Comparison of ENCODE assay signal across 10 mouse cellular contexts in genomic region chr12:56636534-56637180, GRCm38 (mm10). TPM values are rescaled to one million over a fixed set of nuclear protein-coding genes. Genes with fewer than 3 reads are reported as not detected.
A peak's percentile ranks its signal among the peaks of the same experiment; 100 is the strongest.
DNase-seq lines count a peak whose midpoint lies in the region; ATAC-seq and TF ChIP-seq lines count a peak whose summit lies in the region.
"Had no signal": no experiment of that assay in that cellular context is flagged by ENCODE, and none has a peak within 500 bp of the region (broad histone marks: within the 10 kb centered on the region; RNA-seq: fewer than 3 reads in every experiment).

No protein-coding gene starts in this region.

- H3K4me1 ChIP-seq in intestine, postnatal 0 days (replicated peaks; ENCODE audit: control insufficient read depth, insufficient read depth, low read length), result no peaks in the 10 kb centered on the region
- H3K4me1 ChIP-seq in midbrain, embryonic 14.5 days (ENCODE audit: control insufficient read depth, insufficient read depth, low read length), result no peaks in the 10 kb centered on the region

- no peaks in the 10 kb centered on the region; the same call in 1 of the 2 replicates for H3K27me3 ChIP-seq in intestine, postnatal 0 days (replicated peaks; ENCODE audit: control insufficient read depth, insufficient read depth, low read length)
- H3K27me3 ChIP-seq in midbrain, embryonic 14.5 days (ENCODE audit: control insufficient read depth, insufficient read depth, low read length), result peaks cover 17% of the 10 kb centered on the region; the same call in 1 of the 2 replicates

- TF ChIP-seq CTCF in intestine, postnatal 0 days (IDR thresholded peaks at IDR 0.05; ENCODE audit: low read depth), result peak; percentile 76

- H3K36me3 ChIP-seq in intestine, postnatal 0 days (ENCODE audit: control insufficient read depth, insufficient read depth), result no peaks in the 10 kb centered on the region
- no peaks in the 10 kb centered on the region for H3K36me3 ChIP-seq in midbrain, embryonic 14.5 days (ENCODE audit: control insufficient read depth, insufficient read depth, low read length)

- no peak overlapping the region for H3K27ac ChIP-seq in intestine, postnatal 0 days (ENCODE audit: low read depth, low read length)
- H3K27ac ChIP-seq in midbrain, embryonic 14.5 days (replicated peaks; ENCODE audit: low read depth, low read length), result no peak overlapping the region

- no peak for ATAC-seq in intestine, postnatal 0 days
- peak; percentile 72 for ATAC-seq in midbrain, embryonic 14.5 days (ENCODE audit: low FRiP score, low TSS enrichment)

- no peak overlapping the region for H3K4me3 ChIP-seq in intestine, postnatal 0 days (ENCODE audit: low read depth, low read length)
- H3K4me3 ChIP-seq in midbrain, embryonic 14.5 days (replicated peaks; ENCODE audit: low read depth, low read length), result no peak overlapping the region

- peak; percentile 36 to 88 for DNase-seq in adrenal gland, adult (ENCODE audit: inconsistent age in 2 of 2, low spot score in 1 of 2)
- DNase-seq in adrenal gland, postnatal 4 days (ENCODE audit: low spot score in 2 of 2), result no peak
- DNase-seq in c-Kit-positive CD71-positive TER-119-negative erythroid progenitor cells, embryonic 14.5 days (ENCODE audit: low read depth), result peak; percentile 20
- peak; percentile 13 to 74 for DNase-seq in frontal cortex, adult 2 months (ENCODE audit: extremely low spot score in 1 of 2, low spot score in 1 of 2)
- DNase-seq in left cerebral cortex, postnatal 14 days (ENCODE audit: low spot score in 2 of 2), result peak; percentile 67 to 73
- DNase-seq in midbrain, embryonic 14.5 days, result peak; percentile 94
- no peak for DNase-seq in T-cell, adult 2 months (ENCODE audit: low spot score)

- no peaks in the 10 kb centered on the region for H3K9me3 ChIP-seq in intestine, postnatal 0 days (ENCODE audit: control insufficient read depth)
- no peaks in the 10 kb centered on the region for H3K9me3 ChIP-seq in midbrain, embryonic 14.5 days (ENCODE audit: control insufficient read depth, low read length)

- WGBS in intestine, postnatal 0 days, result 19% methylated on average over 14 of the region's 14 CpGs
- WGBS in midbrain, embryonic 14.5 days, result 20% methylated on average over 14 of the region's 14 CpGs

- intact Hi-C loops in left cerebral cortex, postnatal 14 days (cut with DNase I), result loop anchor here (2.0 to 5.0 kb wide), 2 partner anchors 50 to 749 kb away; no protein-coding TSS in a partner anchor

- peak overlapping the region; percentile 33 for H3K4me2 ChIP-seq in intestine, postnatal 0 days (replicated peaks; ENCODE audit: low read depth)
- peak overlapping the region; percentile 42 for H3K4me2 ChIP-seq in midbrain, embryonic 14.5 days (ENCODE audit: low read length)

- no peak overlapping the region for H3K9ac ChIP-seq in intestine, postnatal 0 days (ENCODE audit: low read depth, low read length)
- no peak overlapping the region for H3K9ac ChIP-seq in midbrain, embryonic 14.5 days (replicated peaks; ENCODE audit: low read length)

RNA-seq across cellular contexts. Expression of gene Nkx2-9, which starts 23.6 kb away (rescaled TPM):
- total RNA-seq in adrenal gland, postnatal 4 days (2021), result under 1 TPM in 1 of 2 experiments, not detected in 1; 0.25 TPM
- polyA plus RNA-seq in frontal cortex, adult 2 months (2012; rRNA removed), result 0.48 and 0.56 TPM in 2 replicates
- polyA plus RNA-seq in intestine, postnatal 0 days (2015; fragmentation: Nextera tagmentation; extraction: Ambion mirVana), result not detected in 2 replicates
- not detected for total RNA-seq in left cerebral cortex, postnatal 14 days (2021)
- 0.17 and 0.18 TPM in 2 replicates for polyA plus RNA-seq in midbrain, embryonic 14.5 days (2014; fragmentation: Nextera tagmentation; extraction: Ambion mirVana)
- total RNA-seq: left cerebral cortex, postnatal 10 days had no signal
- polyA plus RNA-seq: C2C12 had no signal

RNA-seq across cellular contexts. Expression of gene Pax9, which starts 54.9 kb away (rescaled TPM):
- not detected for total RNA-seq in adrenal gland, postnatal 4 days (2021)
- polyA plus RNA-seq in frontal cortex, adult 2 months (2012; rRNA removed), result 0.04 TPM in 1 of 2 replicates, not detected in the other
- not detected in 2 replicates for polyA plus RNA-seq in intestine, postnatal 0 days (2015; fragmentation: Nextera tagmentation; extraction: Ambion mirVana)
- total RNA-seq in left cerebral cortex, postnatal 14 days (2021), result not detected
- polyA plus RNA-seq in midbrain, embryonic 14.5 days (2014; fragmentation: Nextera tagmentation; extraction: Ambion mirVana), result not detected in 2 replicates
- total RNA-seq: left cerebral cortex, postnatal 10 days had no signal

Comparison
In these comparisons a context has a peak if more than half of its experiments do, and no peak if none do; other contexts are left out.
1. DNase-seq: peak in adrenal gland, adult (2 of 2), c-Kit-positive CD71-positive TER-119-negative erythroid progenitor cells, embryonic 14.5 days (single experiment), frontal cortex, adult 2 months (2 of 2), left cerebral cortex, postnatal 14 days (2 of 2) and midbrain, embryonic 14.5 days (single experiment); none in adrenal gland, postnatal 4 days (0 of 2) and T-cell, adult 2 months (single experiment).